Mouse (Mus musculus) kidney, adult 2 months (tissue): ENCODE results near the gene Sgcb.

Experiments used
- CTCF ChIP-seq: fragments of 200-500 bp; conservative IDR thresholded peaks from 2 replicates; pipeline ENCODE4 v1.5.1; 2011; ENCODE audit warnings: low read depth, mild to moderate bottlenecking, control low read depth, low read length, moderate library complexity, mixed read lengths; ENCODE audit not compliant: insufficient read depth, insufficient read length
- POLR2A ChIP-seq: fragments of 200-500 bp; IDR thresholded peaks from one replicate; pipeline ENCODE4 v1.6.1; 2011; ENCODE audit warnings: low read depth, low read length, control low read depth

DNA sequence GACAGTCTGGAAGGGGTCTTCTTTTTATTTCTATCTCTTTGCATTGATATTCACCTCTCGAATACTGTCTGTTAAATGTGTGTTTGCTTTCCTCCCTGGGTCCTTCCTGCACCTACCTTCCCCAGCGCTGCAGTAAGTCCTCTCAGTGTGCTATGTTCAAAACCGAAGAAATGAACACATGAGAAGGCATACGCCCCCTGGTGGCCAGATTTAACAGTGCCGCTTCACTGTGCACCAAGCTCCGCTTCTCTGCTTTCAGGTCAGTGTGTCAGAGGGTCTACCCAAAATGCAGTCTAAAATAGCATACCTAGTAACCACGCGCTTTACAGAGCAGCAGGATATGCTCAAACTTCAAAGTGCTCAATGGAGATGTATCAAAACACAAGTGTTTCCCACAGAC, 14.4 kb downstream of the Sgcb start:
- TF ChIP-seq CTCF (peak; percentile 80), POLR2A (no peak)
